Mouse (Mus musculus): ENCODE data around the gene Sulf2.

DNA sequence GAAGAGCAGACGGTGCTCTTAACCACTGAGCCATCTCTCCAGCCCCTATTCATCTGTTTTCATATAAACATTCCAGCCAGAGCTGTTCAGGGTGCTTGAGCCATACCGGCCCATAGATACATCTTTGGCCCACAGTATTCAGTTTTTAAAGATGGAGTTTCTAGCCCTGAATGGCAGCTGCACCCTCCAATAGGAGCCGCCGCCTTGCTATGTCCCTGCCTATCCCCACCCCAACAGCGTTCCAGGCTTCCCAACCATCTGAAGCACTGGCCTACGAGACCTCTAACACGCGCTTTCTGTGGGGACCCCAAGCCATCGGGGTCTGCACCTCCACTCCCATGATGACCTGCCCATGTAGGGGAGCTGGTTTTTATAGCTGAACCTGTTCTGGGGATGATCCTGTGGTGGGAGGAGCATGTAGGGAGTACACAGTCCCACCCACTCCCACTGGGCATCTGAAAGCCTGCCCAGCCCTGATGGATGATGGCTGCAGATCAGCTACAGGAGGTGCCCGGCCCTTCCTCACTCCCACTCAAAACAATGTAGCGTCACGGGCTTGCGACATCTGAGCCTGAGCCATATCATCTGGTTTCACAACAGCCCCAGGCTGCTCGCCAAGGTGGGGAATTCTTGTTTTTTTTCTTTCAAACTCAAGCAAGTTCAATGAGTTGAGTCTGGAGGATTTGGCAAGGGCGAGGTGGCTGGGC lies 39.7 kb downstream of the Sulf2 start:
- TF ChIP-seq POLR2A (IDR thresholded peaks at IDR 0.05; ENCODE audit: borderline replicate concordance, control insufficient read depth, low read depth, low read length) (no peak), CTCF (IDR thresholded peaks at IDR 0.05; ENCODE audit: control insufficient read depth, insufficient read depth, low read length) (no peak)
